Comparison of ENCODE assay signal across 18 mouse cellular contexts in the genomic region with DNA sequence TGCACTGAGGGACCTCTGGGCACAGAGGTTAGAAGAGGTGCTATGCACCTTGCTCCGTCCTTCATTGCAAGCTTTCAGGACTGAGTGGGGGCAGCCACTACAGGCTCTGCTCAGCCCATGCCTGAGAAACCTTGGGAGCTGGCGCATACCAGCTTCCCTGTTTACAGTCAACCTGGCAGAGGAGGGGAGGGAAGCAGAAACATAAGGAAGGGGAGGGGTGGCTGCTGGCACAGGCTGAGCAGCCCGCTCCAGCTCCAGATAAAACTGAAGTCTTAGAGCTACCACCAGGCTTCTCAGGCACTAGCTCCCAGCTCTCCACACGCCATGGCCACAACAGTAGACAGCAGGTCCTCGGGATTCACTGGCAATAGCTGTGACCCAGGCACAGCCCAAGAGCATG. TPM values are rescaled to one million over a fixed set of nuclear protein-coding genes. Genes with fewer than 3 reads are reported as not detected.
A peak's percentile ranks its signal among the peaks of the same experiment; 100 is the strongest.
DNase-seq lines count a peak whose midpoint lies in the region; ATAC-seq and TF ChIP-seq lines count a peak whose summit lies in the region.
"Had no signal": no experiment of that assay in that cellular context is flagged by ENCODE, and none has a peak within 500 bp of the region (broad histone marks: within the 10 kb centered on the region; RNA-seq: fewer than 3 reads in every experiment).

A gene (plus strand): TSS at position 230 of the 400 bp plus-strand sequence.

- H3K9ac ChIP-seq in forebrain, embryonic 13.5 days = no peak within 1 kb of the TSS
- no peak within 1 kb of the TSS for H3K9ac ChIP-seq in lung, embryonic 16.5 days (ENCODE audit: low read length)
- no peak within 1 kb of the TSS for H3K9ac ChIP-seq in liver, postnatal 0 days (replicated peaks)
- H3K9ac ChIP-seq: heart, embryonic 13.5 days; midbrain, embryonic 12.5 days had no signal

- whole genome bisulfite sequencing in forebrain, embryonic 13.5 days = 62% methylated on average over 5 of the region's 5 CpGs
- WGBS in forebrain, embryonic 10.5 days = 62% methylated on average over 5 of the region's 5 CpGs
- 46% methylated on average over 5 of the region's 5 CpGs for WGBS in lung, embryonic 16.5 days
- WGBS in liver, postnatal 0 days (ENCODE audit: insufficient replicate concordance) = 62% methylated on average over 5 of the region's 5 CpGs

- H3K4me2 ChIP-seq in forebrain, embryonic 13.5 days = no peak within 1 kb of the TSS
- no peak within 1 kb of the TSS for H3K4me2 ChIP-seq in lung, embryonic 16.5 days (ENCODE audit: low read depth, low read length)
- H3K4me2 ChIP-seq in liver, postnatal 0 days (ENCODE audit: low read depth, low read length) = no peak within 1 kb of the TSS
- H3K4me2 ChIP-seq: heart, embryonic 13.5 days; midbrain, embryonic 12.5 days had no signal

- intact Hi-C loops in gastrocnemius, postnatal 14 days (cut with DNase I; ENCODE audit: low total_unique reads) = no loop called here

- H3K4me1 ChIP-seq in forebrain, embryonic 13.5 days = 0 out of 2 replicates have a peak, but pooled peaks cover 2% of the 10 kb centered on the region
- H3K4me1 ChIP-seq in forebrain, embryonic 10.5 days = peaks cover 38% of the 10 kb centered on the region
- H3K4me1 ChIP-seq in lung, embryonic 16.5 days (replicated peaks; ENCODE audit: control insufficient read depth, insufficient read depth, low read length) = no peaks in the 10 kb centered on the region; the same call in 1 of the 2 replicates
- peaks cover 11% of the 10 kb centered on the region for H3K4me1 ChIP-seq in liver, postnatal 0 days (ENCODE audit: insufficient read depth)
- H3K4me1 ChIP-seq: heart, embryonic 13.5 days had no signal

- DNase-seq in forebrain, embryonic 10.5 days (ENCODE audit: extremely low spot score, low spot score) = no peak
- DNase-seq in lung, postnatal 14 days = no peak
- peak; percentile 63 for DNase-seq in kidney, adult 9 months
- no peak for DNase-seq in liver, postnatal 0 days
- no peak for DNase-seq in gastrocnemius, postnatal 14 days
- DNase-seq: adrenal gland, postnatal 25 days; cerebellum, postnatal 36 days; gastrocnemius, postnatal 10 days; lung, postnatal 36 days; right cerebral cortex, adult 18-20 months; thymus, postnatal 14 days had no signal

- TF ChIP-seq EP300 in liver, postnatal 0 days (IDR thresholded peaks at IDR 0.05; ENCODE audit: low read depth) = no peak

- no peaks in the 10 kb centered on the region for H3K36me3 ChIP-seq in forebrain, embryonic 13.5 days (ENCODE audit: poor library complexity, severe bottlenecking)
- no peaks in the 10 kb centered on the region for H3K36me3 ChIP-seq in forebrain, embryonic 10.5 days (replicated peaks)
- H3K36me3 ChIP-seq in lung, embryonic 16.5 days (ENCODE audit: control insufficient read depth, insufficient read depth, low read length) = no peaks in the 10 kb centered on the region
- H3K36me3 ChIP-seq in liver, postnatal 0 days (replicated peaks; ENCODE audit: insufficient read depth, low read length) = no peaks in the 10 kb centered on the region
- H3K36me3 ChIP-seq: heart, embryonic 13.5 days; hindbrain, embryonic 10.5 days; midbrain, embryonic 12.5 days had no signal

- no peak within 1 kb of the TSS for H3K4me3 ChIP-seq in forebrain, embryonic 13.5 days
- H3K4me3 ChIP-seq in forebrain, embryonic 10.5 days = no peak within 1 kb of the TSS
- H3K4me3 ChIP-seq in lung, embryonic 16.5 days (ENCODE audit: low read length) = no peak within 1 kb of the TSS
- no peak within 1 kb of the TSS for H3K4me3 ChIP-seq in liver, postnatal 0 days (ENCODE audit: low read depth, low read length)
- H3K4me3 ChIP-seq: heart, embryonic 13.5 days; hindbrain, embryonic 10.5 days; midbrain, embryonic 12.5 days had no signal

- TF ChIP-seq CTCF in liver, postnatal 0 days (IDR thresholded peaks at IDR 0.05; ENCODE audit: low read depth) = no peak

- H3K9me3 ChIP-seq in forebrain, embryonic 13.5 days (replicated peaks) = no peaks in the 10 kb centered on the region
- H3K9me3 ChIP-seq in forebrain, embryonic 10.5 days = peaks cover 6% of the 10 kb centered on the region; the same call in 1 of the 2 replicates
- H3K9me3 ChIP-seq in lung, embryonic 16.5 days (ENCODE audit: control insufficient read depth, low read length) = 0 out of 2 replicates have a peak, but pooled peaks cover 3% of the 10 kb centered on the region
- no peaks in the 10 kb centered on the region for H3K9me3 ChIP-seq in liver, postnatal 0 days (ENCODE audit: low read length)
- H3K9me3 ChIP-seq: heart, embryonic 13.5 days; hindbrain, embryonic 10.5 days; midbrain, embryonic 12.5 days had no signal

- H3K27me3 ChIP-seq in forebrain, embryonic 13.5 days = peaks cover 6% of the 10 kb centered on the region; the same call in 1 of the 2 replicates
- peaks cover 58% of the 10 kb centered on the region for H3K27me3 ChIP-seq in forebrain, embryonic 10.5 days (ENCODE audit: poor library complexity, severe bottlenecking)
- H3K27me3 ChIP-seq in lung, embryonic 16.5 days (ENCODE audit: control insufficient read depth, insufficient read depth, low read depth, low read length) = peaks cover 4% of the 10 kb centered on the region
- H3K27me3 ChIP-seq in liver, postnatal 0 days (ENCODE audit: insufficient read depth, low read length) = no peaks in the 10 kb centered on the region

- H3K27ac ChIP-seq in forebrain, embryonic 13.5 days = no peak within 1 kb of the TSS
- no peak within 1 kb of the TSS for H3K27ac ChIP-seq in forebrain, embryonic 10.5 days
- no peak within 1 kb of the TSS for H3K27ac ChIP-seq in lung, embryonic 16.5 days (ENCODE audit: low read length)
- H3K27ac ChIP-seq in liver, postnatal 0 days (ENCODE audit: low read depth) = no peak within 1 kb of the TSS
- H3K27ac ChIP-seq: heart, embryonic 13.5 days; hindbrain, embryonic 10.5 days; midbrain, embryonic 12.5 days had no signal

- peak; percentile 24; the same call in 1 of the 2 replicates for ATAC-seq in forebrain, embryonic 13.5 days
- ATAC-seq in lung, embryonic 16.5 days (ENCODE audit: low read depth) = peak; percentile 34; the same call in 1 of the 2 replicates
- ATAC-seq in liver, postnatal 0 days = peak; percentile 45
- ATAC-seq: activated CD4-positive, CD25-positive, alpha-beta regulatory T cell, adult 4 months had no signal

RNA-seq across cellular contexts. Expression of the gene that starts here (rescaled TPM):
- polyA plus RNA-seq in forebrain, embryonic 13.5 days (2015; fragmentation: Nextera tagmentation; extraction: Ambion mirVana) = 0.19 TPM in 1 of 2 replicates, not detected in the other
- not detected in 2 replicates for polyA plus RNA-seq in forebrain, embryonic 10.5 days (2016; fragmentation: Nextera tagmentation; extraction: Ambion mirVana)
- 1.4 TPM in 2 replicates for polyA plus RNA-seq in lung, embryonic 16.5 days (2015; fragmentation: Nextera tagmentation; extraction: Ambion mirVana)
- polyA plus RNA-seq in liver, postnatal 0 days (2015; fragmentation: Nextera tagmentation; extraction: Ambion mirVana) = not detected in 2 replicates
- not detected for total RNA-seq in gastrocnemius, postnatal 14 days (2021)
- total RNA-seq: adrenal gland, postnatal 25 days; gastrocnemius, postnatal 10 days had no signal
- polyA plus RNA-seq: activated CD4-positive, CD25-positive, alpha-beta regulatory T cell, adult 4 months; heart, embryonic 13.5 days; hindbrain, embryonic 10.5 days; intestine, embryonic 16.5 days; midbrain, embryonic 12.5 days had no signal

Comparison
In these comparisons a context has a peak if more than half of its experiments do, and no peak if none do; other contexts are left out.
1. Peak in ATAC-seq in forebrain, embryonic 13.5 days; RNA of the gene not detected or under 1 TPM.
2. Peak in ATAC-seq in liver, postnatal 0 days; RNA of the gene not detected or under 1 TPM.